Mouse (Mus musculus) heart, adult 2 months (tissue): ENCODE measurements around the gene Jakmip3. TPM values are rescaled to one million over a fixed set of nuclear protein-coding genes. Genes with fewer than 3 reads are reported as not detected.
A peak's percentile ranks its signal among the peaks of the same experiment; 100 is the strongest.

ENCODE experiments used
- DNase-seq, 2 experiments: peaks; one replicate each; pipeline ENCODE4 v3.0.0; 2021
- H3K27ac ChIP-seq: fragments of 200-600 bp; 2 replicates; pipeline ENCODE4 v1.8.1; 2022
- H3K27me3 ChIP-seq: fragments of 200-500 bp; 2 replicates; pipeline ENCODE4 v1.6.1; 2012; ENCODE audit warnings: mild to moderate bottlenecking, low read length, inconsistent platforms, mixed read lengths; ENCODE audit not compliant: control insufficient read depth, insufficient read depth
- H3K36me3 ChIP-seq: fragments of 200-500 bp; 2 replicates; pipeline ENCODE4 v1.6.1; 2012; ENCODE audit warnings: low read length, inconsistent platforms; ENCODE audit not compliant: control insufficient read depth, insufficient read depth
- H3K4me1 ChIP-seq: fragments of 200-500 bp; 2 replicates; pipeline ENCODE4 v1.6.1; 2011; ENCODE audit warnings: low read length; ENCODE audit not compliant: control insufficient read depth, insufficient read depth
- H3K4me3 ChIP-seq: fragments of 200-600 bp; 2 replicates; pipeline ENCODE4 v1.8.1; 2022
- H3K79me2 ChIP-seq: fragments of 200-500 bp; replicated peaks from 2 replicates; pipeline ENCODE4 v1.6.1; 2012; ENCODE audit warnings: mild to moderate bottlenecking, inconsistent platforms, low read length, moderate library complexity, mixed read lengths; ENCODE audit not compliant: control insufficient read depth, insufficient read depth
- H3K9ac ChIP-seq: fragments of 200-500 bp; 2 replicates; pipeline ENCODE4 v1.6.1; 2012; ENCODE audit warnings: low read depth, mild to moderate bottlenecking, control low read depth, inconsistent platforms, low read length, mixed read lengths
- CTCF ChIP-seq: fragments of 200-600 bp; IDR thresholded peaks from 2 replicates; pipeline ENCODE4 v1.8.1; 2022; ENCODE audit warnings: antibody characterized with exemption, mild to moderate bottlenecking, moderate library complexity
- EP300 ChIP-seq: fragments of 200-500 bp; IDR thresholded peaks from 2 replicates; pipeline ENCODE4 v1.6.1; 2011; ENCODE audit warnings: low read depth, low read length, control low read depth; ENCODE audit not compliant: insufficient read depth
- POLR2A ChIP-seq: fragments of 200-500 bp; IDR thresholded peaks from 2 replicates; pipeline ENCODE4 v1.6.1; 2011; ENCODE audit warnings: mild to moderate bottlenecking, low read depth, low read length, control low read depth; ENCODE audit not compliant: insufficient read depth
- WGBS: fragments of 180-500 bp; shearing (Covaris S2); methylation state at CpG from one replicate; pipeline ENCODE4 v1.1.7; 2018; 5-methylcytosine and 5-hydroxymethylcytosine counted together
- intact Hi-C: fragments of 180-260 bp; cut with DNase I; formaldehyde crosslinking; loops from one replicate; pipeline ENCODE4 v1.15.1; 2025
- polyA plus RNA-seq: library from polyadenylated mRNA; depleted of rRNA; stranded (reverse); fragments of >200 nt; gene quantifications from 2 replicates; pipeline ENCODE4 v1.2.3, GENCODE M21; 2012
- total RNA-seq, 2 experiments: library from RNA; stranded (reverse); gene quantifications; 2 replicates each; pipeline ENCODE4 v1.2.3; 2021

Jakmip3 gene
- total and polyA plus RNA-seq, 3 experiments = 0.13 to 0.16 (median 0.14) TPM

DNA sequence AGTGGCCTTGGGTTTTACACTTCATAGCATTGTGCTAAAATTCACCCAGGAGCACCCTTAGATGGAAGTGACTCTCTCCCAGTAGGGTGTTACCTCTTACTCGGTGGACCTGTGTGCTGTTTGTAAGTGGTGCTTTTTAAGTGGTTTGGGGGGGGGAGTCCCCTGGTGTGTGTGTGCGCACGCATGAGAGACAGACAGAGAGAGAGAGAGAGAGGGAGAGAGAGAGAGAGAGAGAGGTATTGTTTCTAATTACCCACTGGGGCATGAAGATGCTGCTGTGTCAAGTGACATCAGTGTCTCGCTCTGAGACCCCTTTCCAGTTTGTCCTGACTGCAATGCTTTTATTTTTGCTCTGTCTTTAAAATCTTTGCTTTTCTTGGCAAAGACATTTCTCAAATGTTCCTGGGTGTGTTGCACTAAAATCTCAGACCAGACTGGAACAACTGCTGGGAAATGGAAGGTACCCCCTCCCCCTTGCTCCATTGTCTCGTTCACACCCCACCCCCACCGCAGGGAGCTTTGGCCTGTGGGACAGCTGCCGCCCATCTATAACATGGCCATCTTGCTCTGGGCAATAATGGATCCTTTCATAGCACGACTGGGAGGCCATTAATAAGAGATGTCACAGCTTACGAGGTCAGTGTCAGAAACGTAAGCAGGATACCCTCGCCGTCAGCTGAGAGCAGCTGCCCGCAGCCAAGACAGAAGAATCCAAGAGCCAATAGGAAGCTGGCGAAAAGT, 134.7 kb downstream of the Jakmip3 start:
- TF ChIP-seq POLR2A = no peak
- TF ChIP-seq EP300 = no peak
- TF ChIP-seq CTCF = no peak
- DNase-seq = no peak
- intact Hi-C loops = no loop called here
- 69% methylated on average over 14 of the region's 14 CpGs for WGBS
- Histone ChIP-seq H3K27ac (no peak overlapping the region), H3K4me3 (no peak overlapping the region), H3K79me2 (no peaks in the 10 kb centered on the region), H3K4me1 (no peaks in the 10 kb centered on the region), H3K27me3 (peaks cover 2% of the 10 kb centered on the region), H3K36me3 (no peaks in the 10 kb centered on the region), H3K9ac (no peak overlapping the region)

DNA sequence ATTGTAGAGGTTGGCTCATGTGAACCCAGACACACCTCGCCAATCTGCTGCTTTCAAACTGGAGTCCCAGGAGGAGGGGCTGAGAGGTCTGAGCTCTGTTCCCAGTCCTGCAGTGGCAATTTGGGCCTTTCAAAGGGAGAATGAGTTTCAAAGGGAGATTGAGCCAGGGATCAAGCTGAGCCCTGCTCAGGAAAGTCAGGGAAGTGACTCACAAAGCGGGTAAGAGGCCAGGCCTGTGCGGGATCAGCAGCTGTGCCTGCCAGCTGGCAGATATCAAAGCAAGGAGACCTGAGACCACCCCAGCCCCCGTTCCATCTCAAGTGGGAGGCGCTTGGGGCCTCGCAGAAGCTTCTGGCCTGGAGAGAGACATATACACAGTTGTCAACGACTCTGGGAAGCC, 136.8 kb downstream of the Jakmip3 start:
- Histone ChIP-seq H3K4me1 (no peaks in the 10 kb centered on the region), H3K4me3 (no peak overlapping the region), H3K79me2 (no peaks in the 10 kb centered on the region), H3K9ac (no peak overlapping the region), H3K36me3 (no peaks in the 10 kb centered on the region), H3K27ac (no peak overlapping the region), H3K27me3 (peaks cover 2% of the 10 kb centered on the region)
- WGBS = 41% methylated on average over 7 of the region's 7 CpGs
- intact Hi-C loops = no loop called here
- no peak for DNase-seq
- TF ChIP-seq POLR2A = no peak
- TF ChIP-seq EP300 = no peak
- no peak for TF ChIP-seq CTCF

GRCm38 (mm10) chr7:139078181-139078580, 137.7 kb downstream of the Jakmip3 start:
- TF ChIP-seq EP300 = no peak
- TF ChIP-seq CTCF = no peak
- TF ChIP-seq POLR2A = no peak
- Histone ChIP-seq H3K4me1 (no peaks in the 10 kb centered on the region), H3K9ac (no peak overlapping the region), H3K79me2 (no peaks in the 10 kb centered on the region), H3K36me3 (no peaks in the 10 kb centered on the region), H3K27me3 (peaks cover 2% of the 10 kb centered on the region), H3K27ac (no peak overlapping the region), H3K4me3 (no peak overlapping the region)
- WGBS = 74% methylated on average over 6 of the region's 6 CpGs
- intact Hi-C loops = no loop called here
- no peak for DNase-seq

GRCm38 (mm10) chr7:139079141-139079540, 138.6 kb downstream of the Jakmip3 start:
- intact Hi-C loops = no loop called here
- no peak overlapping the region for H3K4me3 ChIP-seq
- H3K36me3 ChIP-seq = no peaks in the 10 kb centered on the region
- no peak for TF ChIP-seq EP300
- TF ChIP-seq CTCF = no peak
- TF ChIP-seq POLR2A = no peak
- H3K4me1 ChIP-seq = no peaks in the 10 kb centered on the region
- no peak for DNase-seq
- H3K9ac ChIP-seq = no peak overlapping the region
- peaks cover 2% of the 10 kb centered on the region for H3K27me3 ChIP-seq
- H3K79me2 ChIP-seq = no peaks in the 10 kb centered on the region
- H3K27ac ChIP-seq = no peak overlapping the region
- WGBS = 72% methylated on average over 7 of the region's 7 CpGs

DNA sequence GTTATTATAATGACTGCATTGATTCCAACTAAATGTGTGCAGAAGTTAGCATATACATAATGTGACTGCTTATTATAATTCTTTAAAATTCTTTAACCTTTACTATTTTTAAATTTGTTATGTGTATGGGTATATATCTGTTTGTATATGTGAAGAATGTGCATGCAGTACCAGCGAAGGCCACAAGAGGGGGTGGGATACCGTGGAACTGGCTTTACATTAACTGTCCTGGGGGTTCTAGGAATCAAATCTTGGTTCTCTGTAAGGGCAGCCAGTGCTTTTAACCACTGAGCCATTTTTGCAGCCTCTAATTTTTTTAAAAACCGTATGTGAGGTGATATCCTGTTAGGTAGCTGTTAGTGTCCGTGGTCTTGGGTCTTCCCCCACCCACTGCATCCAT, 140.2 kb downstream of the Jakmip3 start:
- Histone ChIP-seq H3K36me3 (no peaks in the 10 kb centered on the region), H3K79me2 (no peaks in the 10 kb centered on the region), H3K4me1 (no peaks in the 10 kb centered on the region), H3K27ac (no peak overlapping the region), H3K9ac (no peak overlapping the region), H3K27me3 (peaks cover 2% of the 10 kb centered on the region), H3K4me3 (no peak overlapping the region)
- WGBS = 68% methylated on average over 4 of the region's 4 CpGs
- no peak for DNase-seq
- intact Hi-C loops = no loop called here
- no peak for TF ChIP-seq EP300
- peak; percentile 55 for TF ChIP-seq CTCF

DNA sequence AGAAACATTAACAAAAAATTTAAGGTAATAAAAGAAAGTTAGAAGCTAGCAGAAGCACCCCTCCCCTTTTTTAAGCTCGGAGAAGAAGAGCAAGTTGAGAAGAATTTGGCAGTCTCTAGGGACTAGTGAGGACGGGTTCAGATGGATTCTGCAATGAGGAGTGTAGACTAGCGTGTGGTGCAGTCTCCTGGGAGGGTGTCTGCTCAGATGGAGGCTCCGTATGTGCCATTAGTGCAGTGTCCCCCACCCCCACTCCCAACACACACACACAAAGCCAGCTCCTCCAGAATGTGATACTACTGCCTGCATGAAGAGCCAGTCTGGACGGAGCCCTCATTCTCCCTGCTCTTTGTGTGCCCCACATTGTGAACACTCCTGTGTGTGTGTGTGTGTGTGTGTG, 140.6 kb downstream of the Jakmip3 start:
- Histone ChIP-seq H3K36me3 (no peaks in the 10 kb centered on the region), H3K27ac (no peak overlapping the region), H3K4me1 (no peaks in the 10 kb centered on the region), H3K27me3 (peaks cover 2% of the 10 kb centered on the region), H3K4me3 (no peak overlapping the region), H3K79me2 (no peaks in the 10 kb centered on the region), H3K9ac (no peak overlapping the region)
- 56% methylated on average over 5 of the region's 5 CpGs for WGBS
- DNase-seq = no peak
- intact Hi-C loops = no loop called here
- no peak for TF ChIP-seq EP300
- TF ChIP-seq POLR2A = no peak
- no peak for TF ChIP-seq CTCF
